ENCODE assay signal across 8 mouse cellular contexts in genomic region chr9:74028438-74028837, GRCm38 (mm10). TPM values are rescaled to one million over a fixed set of nuclear protein-coding genes. Genes with fewer than 3 reads are reported as not detected.
DNase-seq lines count a peak whose midpoint lies in the region; ATAC-seq lines count a peak whose summit lies in the region.

No protein-coding gene starts in this region.

- DNase-seq in adrenal gland, postnatal 10 days: peak; percentile 41
- DNase-seq in adrenal gland, adult 8-10 months: no peak
- DNase-seq in layer of hippocampus, adult 11-12 months (ENCODE audit: low spot score): peak; percentile 25
- no peak for DNase-seq in layer of hippocampus, postnatal 36 days
- peak; percentile 17 for DNase-seq in 416B (ENCODE audit: low read depth)
- DNase-seq in cerebellum, postnatal 36 days: peak; percentile 12 to 46
- no peak for DNase-seq in B cell, adult 2 months

- no peak for ATAC-seq in erythroid progenitor cell, adult 5-6 weeks (replicated peaks; ENCODE audit: low FRiP score, poor library complexity, severe bottlenecking)

RNA-seq across cellular contexts. Expression of gene Unc13c, which starts 59.7 kb away (rescaled TPM):
- under 1 TPM; 0.48 to 0.67 TPM for total RNA-seq in adrenal gland, postnatal 10 days (2021)
- total RNA-seq in adrenal gland, adult 8-10 months (2022): 1 to 10 TPM in 2 of 4 experiments, under 1 TPM in 2; 0.20 to 3.2 (median 1.1) TPM
- total RNA-seq in layer of hippocampus, postnatal 36 days (2021): 1 to 10 TPM; 5.3 to 5.7 TPM
- not detected in 2 replicates for total RNA-seq in erythroid progenitor cell, adult 5-6 weeks (2015; ENCODE audit: low replicate concordance)
- not detected in 2 replicates for total RNA-seq in erythroid progenitor cell, adult 5-6 weeks (2017; ENCODE audit: low replicate concordance)

Comparison
In these comparisons a context has a peak if more than half of its experiments do, and no peak if none do; other contexts are left out.
1. DNase-seq: peak in adrenal gland, postnatal 10 days (single experiment), layer of hippocampus, adult 11-12 months (single experiment), 416B (single experiment) and cerebellum, postnatal 36 days (2 of 2); none in adrenal gland, adult 8-10 months (single experiment), layer of hippocampus, postnatal 36 days (0 of 2) and B cell, adult 2 months (0 of 2).